Mouse (Mus musculus) left cerebral cortex, postnatal 36 days (tissue): ENCODE data around the gene Strc. TPM values are rescaled to one million over a fixed set of nuclear protein-coding genes. Genes with fewer than 3 reads are reported as not detected.

Source experiments
- DNase-seq, 2 experiments: peaks; one replicate each; pipeline ENCODE4 v3.0.0; 2021 to 2022; ENCODE audit warnings: low spot score in 2 of 2, mixed read lengths in 1 of 2
- intact Hi-C: fragments of 180-260 bp; cut with DNase I; formaldehyde crosslinking; loops from one replicate; pipeline ENCODE4 v1.15.1; 2025
- total RNA-seq, 2 experiments: library from RNA; stranded (reverse); gene quantifications; 2 replicates each; pipeline ENCODE4 v1.2.3; 2021

Gene Strc
- total RNA-seq, 2 experiments from 2014 or later: 0.23 to 0.30 TPM

DNA sequence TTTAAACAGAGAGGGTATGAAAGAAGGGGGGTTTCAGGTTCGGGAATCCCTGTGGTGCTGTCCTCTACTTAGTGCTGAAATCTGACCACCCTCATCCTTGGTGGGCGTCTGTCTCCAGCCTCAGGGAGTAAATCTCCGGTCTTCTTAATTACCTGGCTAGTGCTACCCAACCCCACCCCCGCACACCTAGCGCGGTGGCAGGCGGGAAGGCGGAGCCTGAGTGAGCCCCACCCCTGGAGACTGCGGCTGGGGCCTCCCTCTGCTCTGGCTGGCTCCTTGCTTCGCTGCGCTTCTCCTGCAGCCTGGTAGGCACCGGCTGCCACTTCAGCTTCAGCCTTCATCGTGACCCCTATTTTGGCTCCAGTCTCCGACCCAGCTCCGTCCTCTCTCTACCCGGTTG is 28.6 kb downstream of the Strc start:
- peak; percentile 82 to 87 for DNase-seq
- intact Hi-C loops: no loop called here

DNA sequence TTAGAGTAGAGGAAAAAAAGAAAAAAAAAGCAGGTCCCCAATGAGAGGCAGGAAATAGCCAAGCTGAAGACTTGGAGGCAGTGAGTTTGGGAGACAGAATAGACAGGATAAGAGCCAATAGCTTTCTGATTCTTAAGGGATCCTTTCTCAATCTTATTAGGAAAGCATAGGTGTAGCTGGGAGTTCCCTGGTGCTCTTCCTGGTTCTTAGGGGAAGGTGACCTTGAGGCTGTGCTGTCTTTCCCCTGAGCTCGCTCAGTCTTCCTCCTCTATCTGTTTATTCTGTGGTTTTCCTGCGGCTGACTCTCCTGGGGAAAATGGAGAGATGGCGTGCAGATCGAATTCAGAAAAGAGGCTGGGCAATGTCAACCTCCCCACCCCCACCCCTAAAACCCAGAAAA is 29.0 kb downstream of the Strc start:
- DNase-seq: no peak
- intact Hi-C loops: loop anchor here (1.0 kb wide), 1 partner anchor 36 kb away; no protein-coding TSS in a partner anchor

DNA sequence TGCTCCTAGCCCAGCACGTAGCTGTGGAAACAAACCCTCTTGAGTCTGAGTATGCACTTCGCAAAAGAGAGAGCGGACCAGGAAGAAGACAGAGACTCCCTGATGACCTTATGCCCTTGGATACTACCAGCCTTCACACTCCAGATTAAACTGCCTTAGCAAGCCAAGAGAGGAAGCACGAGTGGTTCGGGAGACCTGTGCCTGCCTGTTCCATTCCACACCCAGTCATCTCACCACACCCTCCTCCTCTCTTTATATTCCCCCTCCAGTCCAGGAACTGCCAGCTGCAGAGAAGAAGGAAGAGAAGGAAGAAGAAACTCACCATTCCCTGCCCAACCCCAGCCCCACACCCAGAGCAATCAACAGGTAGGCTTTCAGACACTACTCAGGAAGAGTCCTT is 29.5 kb downstream of the Strc start, which contains the start of gene Ckmt1:
Gene Ckmt1 (plus strand): TSS at position 221 of the 400 bp plus-strand sequence.
- intact Hi-C loops: loop anchor here (1.0 kb wide), 1 partner anchor 37 kb away; no protein-coding TSS in a partner anchor

DNA sequence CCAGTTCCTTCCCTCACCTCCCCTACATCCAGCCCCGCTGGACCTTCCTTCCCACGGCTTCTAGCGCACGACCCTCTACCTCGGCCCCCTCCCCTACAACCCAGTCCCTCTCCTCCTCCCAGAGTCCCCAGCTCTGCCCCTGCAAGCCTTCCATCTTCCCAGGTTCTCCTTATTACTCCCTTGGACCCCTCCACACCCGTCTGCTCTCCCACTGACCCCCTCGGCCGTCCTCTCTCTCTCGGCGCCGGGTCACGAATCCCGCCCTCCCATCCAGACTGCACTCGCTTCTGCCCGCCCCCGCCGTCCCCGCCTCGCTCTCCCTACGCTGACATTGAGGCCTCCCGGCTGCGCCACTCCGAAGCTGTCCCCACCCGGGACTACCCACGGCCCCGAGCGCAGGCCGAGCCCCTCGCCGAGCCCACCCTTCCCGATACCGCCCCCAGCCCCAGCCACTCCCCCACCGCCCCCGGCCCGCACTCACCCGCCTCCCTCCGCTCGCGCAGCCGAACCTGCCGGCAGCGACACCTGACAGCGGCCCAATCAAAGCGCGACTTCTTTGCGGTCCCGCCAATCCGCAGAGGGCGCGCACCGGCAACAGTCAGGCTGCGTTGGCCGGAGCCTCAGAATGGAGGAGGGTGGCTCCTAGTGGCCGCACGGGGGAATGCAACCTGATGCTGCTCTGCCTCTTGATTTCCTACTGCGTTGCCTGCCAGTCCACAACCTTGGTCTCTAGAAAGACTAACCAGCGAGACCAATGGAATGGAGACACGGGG is 32.0 kb downstream of the Strc start, which contains the start of gene Ppip5k1:
Gene Ppip5k1 (minus strand): TSS at position 577 of the 773 bp plus-strand sequence.
- peak; percentile 98 to 99 for DNase-seq
- intact Hi-C loops: no loop called here

More for the DNA sequence above, 29.5 kb downstream of the Strc start, which contains the start of gene Ckmt1:
- DNase-seq: no peak

DNA sequence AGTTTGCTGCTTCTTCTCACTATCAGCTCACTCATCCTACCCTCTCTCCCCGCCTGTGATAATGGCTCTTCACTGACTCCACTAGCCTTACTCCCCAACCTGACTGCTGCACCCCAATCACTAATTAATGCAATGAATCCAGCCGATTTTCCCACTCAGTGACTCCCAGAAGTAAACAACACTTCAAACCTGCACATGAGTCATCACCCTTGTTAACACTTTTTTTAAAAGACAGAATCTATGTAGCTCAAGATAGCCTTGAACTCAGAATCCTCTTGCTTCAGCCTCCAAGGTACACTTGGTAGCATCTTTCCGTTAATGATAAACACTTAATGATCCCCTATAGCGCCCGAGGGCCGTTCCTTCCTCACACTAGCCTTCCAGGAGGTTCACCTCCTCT is 32.6 kb downstream of the Strc start:
- no peak for DNase-seq
- intact Hi-C loops: no loop called here

DNA sequence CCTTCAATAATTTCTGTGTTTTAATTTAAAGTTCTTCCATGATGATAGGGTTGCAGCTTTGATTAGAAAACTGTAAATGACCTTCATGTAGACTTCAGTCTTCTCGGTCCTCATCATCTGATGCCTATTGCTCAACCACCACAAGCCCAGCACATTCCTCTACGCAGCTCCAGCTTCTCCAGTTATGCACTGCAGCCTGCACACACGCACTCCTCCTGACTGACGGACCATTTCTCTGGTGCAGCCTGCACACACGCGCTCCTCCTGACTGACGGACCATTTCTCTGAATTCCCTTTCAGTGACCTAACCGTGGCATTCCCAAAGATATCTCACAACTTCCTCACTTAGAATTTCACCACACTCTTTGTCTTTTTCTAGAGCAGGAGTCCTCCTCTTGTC is 33.8 kb downstream of the Strc start:
- intact Hi-C loops: no loop called here
- DNase-seq: no peak

DNA sequence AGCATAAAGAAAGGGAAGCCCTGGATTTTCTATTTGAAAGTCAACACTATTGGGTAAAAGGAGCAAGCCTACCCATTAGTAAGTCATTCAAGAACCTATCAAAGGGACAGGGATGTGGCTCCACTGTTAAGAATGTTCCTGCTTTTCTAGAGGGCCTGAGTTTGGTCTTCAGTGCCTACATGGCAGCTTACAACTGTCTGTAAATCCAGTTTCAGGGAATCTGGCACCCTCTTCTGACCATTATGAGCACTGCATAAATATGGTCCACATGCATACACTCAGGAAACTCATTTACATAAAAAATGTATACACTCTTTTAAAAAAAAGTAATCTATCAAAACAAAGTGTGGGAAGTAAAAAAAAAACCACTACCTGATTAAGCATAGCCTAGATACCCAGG is 47.9 kb downstream of the Strc start:
- intact Hi-C loops: no loop called here

DNA sequence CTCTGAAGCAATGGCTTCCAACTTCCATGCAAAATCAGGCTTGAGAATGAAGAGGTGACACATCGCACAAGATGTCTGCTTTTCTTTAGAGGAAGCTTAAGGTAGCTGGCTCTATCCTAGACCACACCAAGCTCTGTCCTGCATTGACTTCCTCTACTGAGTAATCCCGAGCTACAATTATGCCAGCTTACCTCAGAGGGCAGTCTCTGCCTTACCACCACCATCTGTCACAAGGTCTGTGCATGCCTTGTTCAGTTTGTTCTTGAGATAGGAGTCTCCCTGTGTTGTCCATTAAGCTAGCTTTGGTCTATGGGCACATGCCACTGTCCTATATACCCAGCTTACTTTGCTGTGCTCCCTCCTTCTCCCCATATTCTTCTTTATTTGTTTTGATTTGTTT is 57.5 kb downstream of the Strc start:
- no peak for DNase-seq
- intact Hi-C loops: no loop called here

More for the DNA sequence above, 47.9 kb downstream of the Strc start:
- DNase-seq: no peak

DNA sequence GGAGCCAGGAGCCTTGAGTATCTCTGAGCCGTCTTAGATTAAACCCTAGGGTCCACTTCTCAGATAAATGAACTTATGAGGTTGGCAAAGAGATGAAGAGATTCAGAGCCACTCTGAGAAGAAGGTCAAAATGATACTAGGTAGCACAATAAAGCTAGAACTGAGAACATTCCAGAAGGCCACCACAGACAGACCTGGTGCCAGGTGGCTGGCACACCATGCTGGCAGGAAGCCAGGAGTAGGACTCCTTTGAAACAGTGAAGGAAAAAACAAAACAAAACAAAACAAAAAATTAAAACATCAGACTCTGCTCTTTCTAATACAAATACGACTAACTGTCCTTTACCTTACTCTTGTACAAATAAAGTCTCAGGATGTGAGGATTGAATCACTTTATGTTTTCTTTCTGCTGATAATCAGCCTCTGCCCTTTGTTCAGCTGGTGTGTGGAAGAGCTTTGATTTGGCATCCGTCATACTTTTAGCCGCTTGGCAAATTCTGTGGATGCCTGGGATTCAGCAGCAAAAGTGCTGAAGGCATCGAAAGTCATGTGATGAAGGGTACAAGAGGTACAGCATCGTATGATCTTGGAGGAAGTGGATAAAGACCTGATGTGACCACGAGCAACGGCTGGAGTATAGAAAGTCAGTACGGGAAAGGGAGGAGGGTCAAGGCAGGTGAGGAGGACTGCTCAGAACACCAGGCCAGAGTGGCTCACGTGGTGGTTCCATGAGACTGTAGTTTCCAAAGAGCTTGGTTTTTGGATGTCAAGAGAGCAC is 63.1 kb downstream of the Strc start:
- intact Hi-C loops: no loop called here
- no peak for DNase-seq

DNA sequence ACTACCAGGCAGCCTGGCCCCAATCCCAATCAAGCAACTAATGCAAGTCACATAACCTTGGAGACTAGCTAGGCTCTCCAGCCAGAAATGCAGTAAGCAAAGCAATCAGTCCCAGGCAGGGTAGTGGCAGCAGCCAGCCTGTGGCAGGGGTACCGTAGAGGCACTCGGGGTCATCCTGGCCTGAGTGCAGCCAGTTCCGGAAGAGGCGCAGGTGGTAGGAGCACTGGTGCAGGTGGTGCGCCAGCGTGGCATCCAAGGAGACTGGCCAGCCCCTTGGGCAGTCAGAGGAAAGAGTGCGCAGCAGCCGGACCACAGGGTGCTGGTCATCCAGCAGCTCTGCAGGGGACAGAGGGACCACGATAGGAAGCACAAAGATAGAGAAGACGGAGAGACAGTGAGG is 63.9 kb downstream of the Strc start:
- intact Hi-C loops: no loop called here
- DNase-seq: no peak

DNA sequence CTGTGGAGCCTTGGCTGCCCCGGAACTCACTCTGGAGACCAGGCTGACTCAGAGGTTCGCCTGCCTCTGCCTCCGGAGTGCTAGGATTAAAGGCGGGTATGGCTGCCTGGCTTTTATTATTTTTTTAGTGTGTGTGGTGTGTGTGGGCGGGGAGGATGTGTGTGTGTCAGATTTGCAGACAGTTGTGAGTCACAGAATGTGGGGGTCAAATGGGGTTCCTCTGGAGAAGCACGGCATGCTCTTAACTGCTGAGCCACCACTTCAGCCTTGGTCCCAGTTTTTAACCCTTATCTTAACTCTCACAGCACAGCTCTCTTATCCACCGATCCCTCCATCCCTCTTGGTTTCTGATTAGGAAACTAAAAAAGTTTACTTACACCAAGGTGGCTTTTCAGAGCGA is 70.7 kb downstream of the Strc start:
- intact Hi-C loops: no loop called here
- no peak for DNase-seq

Other genes with a start within 250 kb of the Strc start
- gene Adal, start 246.7 kb downstream of the Strc start, total RNA-seq: 10 to 100 TPM; 16.6 to 19.9 TPM
- 1 to 10 TPM; 7.0 to 9.4 TPM for gene Lcmt2, start 246.5 kb downstream of the Strc start, total RNA-seq
- 10 to 100 TPM; 35.8 to 56.6 TPM for gene Tubgcp4, start 216.5 kb downstream of the Strc start, total RNA-seq
- gene Zscan29, start 216.0 kb downstream of the Strc start, total RNA-seq: 1 to 10 TPM; 5.8 to 7.0 TPM
- 100 to 1,000 TPM; 125 to 148 TPM for gene Trp53bp1, start 115.8 kb downstream of the Strc start, total RNA-seq
- 100 to 1,000 TPM; 594 to 651 TPM for gene Map1a, start 97.6 kb downstream of the Strc start, total RNA-seq
- gene Ppip5k1, start 31.8 kb downstream of the Strc start, total RNA-seq: 100 to 1,000 TPM; 105 to 126 TPM
- gene Ckmt1, start 29.5 kb downstream of the Strc start, total RNA-seq: 100 to 1,000 TPM; 350 to 364 TPM
- 100 to 1,000 TPM; 172 to 201 TPM for gene Pdia3, start 26.6 kb upstream of the Strc start, total RNA-seq
- gene Catsper2, start 26.6 kb upstream of the Strc start, total RNA-seq: 1 to 10 TPM; 3.4 to 5.3 TPM
- under 1 TPM in 1 of 2 experiments, not detected in 1; 0.20 TPM for gene Ell3, start 57.1 kb upstream of the Strc start, total RNA-seq
- gene Serf2, start 62.0 kb upstream of the Strc start, total RNA-seq: 100 to 1,000 TPM; 171 to 191 TPM
- 10 to 100 TPM; 20.3 to 22.6 TPM for gene Hypk, start 66.1 kb upstream of the Strc start, total RNA-seq
- under 1 TPM; 0.27 to 0.39 TPM for gene Serinc4, start 69.6 kb upstream of the Strc start, total RNA-seq
- 10 to 100 TPM; 40.1 to 42.3 TPM for gene Mfap1b, start 86.9 kb upstream of the Strc start, total RNA-seq
- 10 to 100 TPM; 33.0 to 34.3 TPM for gene Mfap1a, start 119.5 kb upstream of the Strc start, total RNA-seq
- gene Wdr76, start 119.6 kb upstream of the Strc start, total RNA-seq: 1 to 10 TPM; 4.7 to 4.9 TPM